Mouse (Mus musculus) kidney, adult 2 months (tissue): ENCODE results near the gene Sec1.

Source experiments
- CTCF ChIP-seq: fragments of 200-500 bp; conservative IDR thresholded peaks from 2 replicates; pipeline ENCODE4 v1.5.1; 2011; ENCODE audit warnings: low read depth, mild to moderate bottlenecking, control low read depth, low read length, moderate library complexity, mixed read lengths; ENCODE audit not compliant: insufficient read depth, insufficient read length
- POLR2A ChIP-seq: fragments of 200-500 bp; IDR thresholded peaks from one replicate; pipeline ENCODE4 v1.6.1; 2011; ENCODE audit warnings: low read depth, low read length, control low read depth

- peak; percentile 39 for TF ChIP-seq CTCF
- TF ChIP-seq POLR2A, result no peak
These were observed 36.7 kb upstream of the Sec1 start for GRCm38 (mm10) chr7:45730727-45731431.
